Mouse (Mus musculus): ENCODE measurements around the gene Pcif1. TPM values are rescaled to one million over a fixed set of nuclear protein-coding genes. Genes with fewer than 3 reads are reported as not detected.

Pcif1 gene
- polyA plus RNA-seq, 1 experiment = 79.7 TPM

DNA sequence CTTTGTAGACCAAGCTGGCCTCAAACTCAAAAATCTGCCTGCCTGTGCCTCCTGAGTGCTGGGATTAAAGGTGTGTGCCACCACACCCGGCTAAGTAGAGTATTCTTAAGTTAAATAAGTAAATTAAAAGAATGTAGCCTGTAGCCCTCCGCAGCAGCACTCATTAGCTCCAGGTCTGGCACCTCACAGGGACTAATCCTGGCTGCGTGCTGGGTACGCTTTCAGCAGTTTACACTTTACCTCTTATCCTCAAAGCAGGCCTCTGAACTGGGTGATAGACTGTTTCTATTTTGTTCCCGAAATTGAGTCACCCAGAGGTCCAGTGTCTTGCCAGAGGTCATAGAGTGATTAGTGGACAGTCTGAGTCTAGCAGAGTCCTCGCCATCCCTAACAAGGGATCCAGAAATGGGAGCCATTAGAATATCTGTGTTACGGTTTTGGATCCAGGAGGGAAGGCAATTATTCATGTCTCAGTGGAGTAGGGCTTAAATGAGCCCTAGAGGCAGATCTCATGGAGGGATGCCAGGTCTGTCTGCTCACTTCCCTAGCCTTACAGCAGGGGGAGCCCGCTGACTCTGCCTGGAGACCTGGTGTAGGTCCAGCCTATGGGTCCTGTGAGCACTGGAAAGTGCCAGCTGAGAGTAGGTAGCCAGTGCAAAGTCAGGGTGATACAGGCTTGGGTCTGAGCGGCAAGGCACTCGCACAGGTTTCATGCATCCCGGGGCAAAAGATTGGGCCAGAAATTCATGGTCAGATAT lies 45.2 kb downstream of the Pcif1 start:
- Histone ChIP-seq H3K4me1 (replicated peaks; ENCODE audit: control insufficient read depth, insufficient read depth, low read length) (0 out of 2 replicates have a peak, but pooled peaks cover 2% of the 10 kb centered on the region), H3K27ac (ENCODE audit: control insufficient read depth, insufficient read depth, low read length) (no peak overlapping the region), H3K27me3 (ENCODE audit: control insufficient read depth, insufficient read depth, low read length) (no peaks in the 10 kb centered on the region), H3K4me3 (ENCODE audit: control insufficient read depth, insufficient read depth, low read length) (no peak overlapping the region), H3K36me3 (ENCODE audit: control insufficient read depth, insufficient read depth, low read length) (peaks cover 5% of the 10 kb centered on the region)
- TF ChIP-seq POLR2A (IDR thresholded peaks at IDR 0.05; ENCODE audit: control insufficient read depth, extremely low read depth, insufficient read depth, low read length, poor library complexity) = no peak
- TF ChIP-seq CTCF (IDR thresholded peaks at IDR 0.05; ENCODE audit: borderline replicate concordance, control insufficient read depth, extremely low read depth, insufficient read depth, low read length, poor library complexity) = peak; percentile 84
- 49% methylated on average over 11 of the region's 11 CpGs for WGBS
- peak; percentile 89 for DNase-seq

DNA sequence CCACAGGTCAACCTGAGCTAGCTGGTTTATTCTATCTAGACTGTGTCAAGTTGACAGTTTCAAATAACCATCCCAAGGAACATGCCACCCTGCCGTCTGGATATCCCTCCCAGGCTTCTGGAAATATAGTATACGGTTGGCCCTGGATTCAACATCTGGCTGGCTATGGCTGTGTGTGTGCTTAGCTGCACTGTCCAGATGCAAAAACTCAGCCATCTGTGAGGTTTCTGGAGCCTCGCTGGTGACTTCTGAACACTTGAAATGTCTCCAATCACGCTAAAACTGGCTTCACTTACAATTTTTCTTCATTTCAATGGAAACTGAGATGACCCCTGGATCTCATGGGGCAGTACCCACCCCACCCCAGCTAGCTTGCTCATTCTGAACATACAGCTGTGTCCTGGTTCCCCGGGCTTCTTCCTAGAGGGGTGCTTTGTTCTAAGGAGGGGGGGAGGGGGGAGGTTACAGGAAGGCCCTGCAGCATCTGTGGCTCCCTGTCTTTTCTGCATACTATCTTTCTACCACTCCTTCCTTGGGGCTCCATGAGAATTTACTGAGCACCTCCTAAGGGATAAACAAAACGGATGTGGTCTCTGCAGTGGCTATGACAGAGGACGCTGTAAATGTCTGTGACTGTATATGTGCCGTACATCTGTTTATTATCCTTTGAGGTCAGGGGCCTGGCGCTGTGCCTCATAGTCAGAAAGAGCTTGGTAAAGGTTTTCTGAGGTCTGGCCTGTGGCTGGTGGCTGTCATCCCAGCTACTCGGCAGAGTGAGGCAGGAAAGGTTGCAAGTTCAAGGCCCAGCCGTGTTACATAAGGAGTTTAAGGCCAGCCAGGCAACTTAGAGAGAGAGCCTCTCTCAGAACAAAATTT lies 51.8 kb downstream of the Pcif1 start:
- H3K27ac ChIP-seq (ENCODE audit: control insufficient read depth, insufficient read depth, low read length) = no peak overlapping the region
- H3K36me3 ChIP-seq (ENCODE audit: control insufficient read depth, insufficient read depth, low read length) = no peaks in the 10 kb centered on the region
- peaks cover 14% of the 10 kb centered on the region for H3K4me1 ChIP-seq (replicated peaks; ENCODE audit: control insufficient read depth, insufficient read depth, low read length)
- H3K4me3 ChIP-seq (ENCODE audit: control insufficient read depth, insufficient read depth, low read length) = no peak overlapping the region
- TF ChIP-seq POLR2A (IDR thresholded peaks at IDR 0.05; ENCODE audit: control insufficient read depth, extremely low read depth, insufficient read depth, low read length, poor library complexity) (no peak), CTCF (IDR thresholded peaks at IDR 0.05; ENCODE audit: borderline replicate concordance, control insufficient read depth, extremely low read depth, insufficient read depth, low read length, poor library complexity) (no peak)
- peaks cover 3% of the 10 kb centered on the region; the same call in 1 of the 2 replicates for H3K27me3 ChIP-seq (ENCODE audit: control insufficient read depth, insufficient read depth, low read length)
- 55% methylated on average over 11 of the region's 11 CpGs for WGBS
- no peak for DNase-seq

DNA sequence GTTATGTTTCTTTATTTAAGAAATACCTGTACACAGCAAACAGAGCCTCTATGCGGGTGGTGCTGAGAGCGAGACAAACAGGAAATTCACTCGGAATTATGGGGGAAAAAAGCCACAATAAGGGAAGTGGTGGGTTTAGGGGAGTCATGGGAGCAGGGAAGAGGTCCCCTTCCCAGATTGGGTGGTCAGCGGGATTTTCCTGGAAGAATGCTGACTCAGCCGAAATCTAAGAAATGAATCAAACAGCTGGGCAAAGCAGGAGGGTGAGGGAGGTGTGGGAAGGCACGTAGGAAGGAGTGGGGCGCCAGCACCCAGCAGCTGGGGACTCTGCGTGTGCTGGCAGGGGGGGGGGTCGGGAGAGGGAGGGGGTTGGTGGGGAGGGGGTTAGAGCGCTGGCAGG lies 54.4 kb downstream of the Pcif1 start:
- 22% methylated on average over 10 of the region's 10 CpGs for whole genome bisulfite sequencing
- Histone ChIP-seq H3K27ac (ENCODE audit: control insufficient read depth, insufficient read depth, low read length) (no peak overlapping the region), H3K36me3 (ENCODE audit: control insufficient read depth, insufficient read depth, low read length) (no peaks in the 10 kb centered on the region), H3K27me3 (ENCODE audit: control insufficient read depth, insufficient read depth, low read length) (peaks cover 7% of the 10 kb centered on the region; the same call in 1 of the 2 replicates), H3K4me3 (ENCODE audit: control insufficient read depth, insufficient read depth, low read length) (no peak overlapping the region), H3K4me1 (replicated peaks; ENCODE audit: control insufficient read depth, insufficient read depth, low read length) (peaks cover 17% of the 10 kb centered on the region)
- TF ChIP-seq CTCF (IDR thresholded peaks at IDR 0.05; ENCODE audit: borderline replicate concordance, control insufficient read depth, extremely low read depth, insufficient read depth, low read length, poor library complexity) = no peak
- no peak for TF ChIP-seq POLR2A (IDR thresholded peaks at IDR 0.05; ENCODE audit: control insufficient read depth, extremely low read depth, insufficient read depth, low read length, poor library complexity)
- no peak for DNase-seq

DNA sequence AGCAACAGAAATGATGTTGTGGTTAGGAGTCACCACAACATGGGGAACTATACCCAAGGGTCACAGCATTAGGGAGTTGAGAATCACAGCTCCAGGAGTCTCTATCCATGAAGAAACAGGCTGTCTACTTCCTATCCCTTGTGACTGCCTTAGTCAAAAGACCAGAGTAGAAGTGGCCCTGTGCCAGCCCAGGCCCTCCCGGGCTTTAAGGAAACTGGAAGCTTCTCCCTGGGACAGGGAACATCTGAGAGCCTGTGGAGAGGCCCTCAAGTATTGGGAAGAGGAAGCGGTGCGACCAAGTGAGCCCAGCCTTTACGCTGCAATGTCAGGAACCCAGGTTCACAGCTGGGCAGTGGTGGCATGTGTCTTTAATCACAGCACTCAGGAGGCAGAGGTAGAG lies 56.9 kb downstream of the Pcif1 start:
- DNase-seq = no peak
- TF ChIP-seq POLR2A (IDR thresholded peaks at IDR 0.05; ENCODE audit: control insufficient read depth, extremely low read depth, insufficient read depth, low read length, poor library complexity) = no peak
- TF ChIP-seq CTCF (IDR thresholded peaks at IDR 0.05; ENCODE audit: borderline replicate concordance, control insufficient read depth, extremely low read depth, insufficient read depth, low read length, poor library complexity) = no peak
- Histone ChIP-seq H3K27ac (ENCODE audit: control insufficient read depth, insufficient read depth, low read length) (no peak overlapping the region), H3K4me1 (replicated peaks; ENCODE audit: control insufficient read depth, insufficient read depth, low read length) (peaks cover 33% of the 10 kb centered on the region), H3K4me3 (ENCODE audit: control insufficient read depth, insufficient read depth, low read length) (no peak overlapping the region), H3K36me3 (ENCODE audit: control insufficient read depth, insufficient read depth, low read length) (no peaks in the 10 kb centered on the region), H3K27me3 (ENCODE audit: control insufficient read depth, insufficient read depth, low read length) (peaks cover 13% of the 10 kb centered on the region; the same call in 1 of the 2 replicates)
- WGBS = 33% methylated on average over 4 of the region's 4 CpGs

DNA sequence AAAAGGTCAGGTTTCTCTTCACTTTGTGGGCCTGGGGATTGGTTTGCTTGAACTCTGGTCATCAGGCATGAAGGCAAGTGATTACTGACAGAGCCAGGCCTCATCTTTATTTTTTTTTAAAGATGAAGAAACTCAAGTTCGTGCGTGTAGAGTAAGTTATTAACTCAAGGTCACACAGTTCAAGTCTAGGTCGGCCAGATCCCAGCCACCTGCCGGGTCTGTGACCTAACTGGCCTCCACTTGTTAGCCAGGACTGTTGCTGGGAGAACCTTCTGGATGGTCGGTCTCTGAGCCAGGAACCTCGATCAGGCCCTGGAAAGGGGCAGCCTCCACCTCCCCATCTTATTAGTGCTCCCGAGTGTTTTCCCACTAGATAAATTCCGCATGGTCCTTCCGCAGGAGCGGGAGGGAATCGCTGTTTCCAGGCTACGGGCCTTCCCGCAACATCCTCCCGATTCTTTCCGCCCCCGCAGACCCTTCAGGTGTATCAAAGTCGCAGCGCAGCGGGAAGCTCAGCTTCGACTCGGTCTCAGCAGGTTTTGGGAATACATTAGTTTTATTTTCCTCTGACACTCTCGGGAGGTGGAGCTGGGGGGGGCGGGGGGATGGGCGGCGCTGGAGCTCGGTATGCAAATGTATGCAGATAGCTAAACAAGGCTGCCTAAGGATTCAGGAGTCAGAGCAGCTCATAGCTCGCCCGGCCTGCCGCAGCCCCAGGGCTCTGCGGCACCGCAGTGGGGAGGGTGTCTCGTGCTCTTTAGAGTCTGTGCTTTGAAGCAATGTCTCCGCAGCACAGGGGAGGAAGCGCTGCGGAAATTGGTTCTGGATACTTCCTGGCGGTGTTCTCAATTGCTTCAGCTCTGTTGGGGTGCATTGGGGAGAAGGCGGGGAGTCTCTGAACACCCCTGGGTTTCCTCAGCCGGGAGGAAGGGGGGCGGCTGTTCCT lies 59.3 kb downstream of the Pcif1 start:
- H3K27ac ChIP-seq (ENCODE audit: control insufficient read depth, insufficient read depth, low read length) = no peak overlapping the region

More for the DNA sequence above, 59.3 kb downstream of the Pcif1 start:
- 12% methylated on average over 39 of the region's 39 CpGs for WGBS
- TF ChIP-seq POLR2A (IDR thresholded peaks at IDR 0.05; ENCODE audit: control insufficient read depth, extremely low read depth, insufficient read depth, low read length, poor library complexity) = no peak
- 0 out of 2 replicates have a peak, but pooled peaks have one; percentile 16 for TF ChIP-seq CTCF (IDR thresholded peaks at IDR 0.05; ENCODE audit: borderline replicate concordance, control insufficient read depth, extremely low read depth, insufficient read depth, low read length, poor library complexity)
- Histone ChIP-seq H3K4me3 (ENCODE audit: control insufficient read depth, insufficient read depth, low read length) (no peak overlapping the region), H3K4me1 (replicated peaks; ENCODE audit: control insufficient read depth, insufficient read depth, low read length) (peaks cover 53% of the 10 kb centered on the region), H3K27me3 (ENCODE audit: control insufficient read depth, insufficient read depth, low read length) (peaks cover 13% of the 10 kb centered on the region; the same call in 1 of the 2 replicates), H3K36me3 (ENCODE audit: control insufficient read depth, insufficient read depth, low read length) (no peaks in the 10 kb centered on the region)
- DNase-seq = peak; percentile 72
